Comparison of ENCODE assay signal across 24 mouse cellular contexts in genomic region chr10:125884563-125884962, GRCm38 (mm10).
DNase-seq lines count a peak whose midpoint lies in the region; ATAC-seq and TF ChIP-seq lines count a peak whose summit lies in the region.
"Had no signal": no experiment of that assay in that cellular context is flagged by ENCODE, and none has a peak within 500 bp of the region (broad histone marks: within the 10 kb centered on the region; RNA-seq: fewer than 3 reads in every experiment).

No protein-coding gene starts in this region.

- H3K27ac ChIP-seq in forebrain, embryonic 15.5 days (replicated peaks) = no peak overlapping the region
- H3K27ac ChIP-seq in forebrain, embryonic 12.5 days = no peak overlapping the region
- no peak overlapping the region for H3K27ac ChIP-seq in left cerebral cortex, adult 2 months
- no peak overlapping the region for H3K27ac ChIP-seq in forebrain, embryonic 16.5 days (ENCODE audit: low read length)
- H3K27ac ChIP-seq: hindbrain, embryonic 13.5 days; intestine, embryonic 15.5 days; stomach, embryonic 15.5 days had no signal

- H3K4me1 ChIP-seq in forebrain, embryonic 15.5 days = no peaks in the 10 kb centered on the region
- H3K4me1 ChIP-seq in forebrain, embryonic 12.5 days = 0 out of 2 replicates have a peak, but pooled peaks cover 2% of the 10 kb centered on the region
- no peaks in the 10 kb centered on the region; the same call in 1 of the 2 replicates for H3K4me1 ChIP-seq in forebrain, embryonic 16.5 days (replicated peaks; ENCODE audit: control insufficient read depth, insufficient read depth, low read length)
- H3K4me1 ChIP-seq: heart, embryonic 12.5 days; intestine, embryonic 15.5 days had no signal

- intact Hi-C loops in left cerebral cortex, adult 2 months (cut with DNase I) = no loop called here

- 72% methylated on average over 3 of the region's 3 CpGs for WGBS in forebrain, embryonic 15.5 days
- 91% methylated on average over 3 of the region's 3 CpGs for WGBS in forebrain, embryonic 12.5 days
- WGBS in forebrain, embryonic 16.5 days = 66% methylated on average over 3 of the region's 3 CpGs

- peak; percentile 25 for TF ChIP-seq CTCF in left cerebral cortex, adult 2 months (IDR thresholded peaks at IDR 0.05)

- H3K9me3 ChIP-seq in forebrain, embryonic 15.5 days = 0 out of 2 replicates have a peak, but pooled peaks cover 4% of the 10 kb centered on the region
- no peaks in the 10 kb centered on the region for H3K9me3 ChIP-seq in forebrain, embryonic 12.5 days
- H3K9me3 ChIP-seq in forebrain, embryonic 16.5 days (ENCODE audit: control insufficient read depth, low read length) = no peaks in the 10 kb centered on the region
- H3K9me3 ChIP-seq: heart, embryonic 12.5 days; hindbrain, embryonic 13.5 days; intestine, embryonic 15.5 days; stomach, embryonic 15.5 days had no signal

- H3K9ac ChIP-seq in forebrain, embryonic 15.5 days (replicated peaks) = no peak overlapping the region
- no peak overlapping the region for H3K9ac ChIP-seq in forebrain, embryonic 12.5 days
- no peak overlapping the region for H3K9ac ChIP-seq in forebrain, embryonic 16.5 days (replicated peaks; ENCODE audit: low read depth, low read length)
- H3K9ac ChIP-seq: heart, embryonic 12.5 days; hindbrain, embryonic 13.5 days; intestine, embryonic 15.5 days; stomach, embryonic 15.5 days had no signal

- H3K4me2 ChIP-seq in forebrain, embryonic 15.5 days (replicated peaks) = no peak overlapping the region
- H3K4me2 ChIP-seq in forebrain, embryonic 12.5 days = no peak overlapping the region
- H3K4me2 ChIP-seq in forebrain, embryonic 16.5 days (ENCODE audit: low read length) = no peak overlapping the region
- H3K4me2 ChIP-seq: heart, embryonic 12.5 days; hindbrain, embryonic 13.5 days; intestine, embryonic 15.5 days; liver, embryonic 11.5 days; stomach, embryonic 15.5 days had no signal

- ATAC-seq in forebrain, embryonic 15.5 days (replicated peaks) = peak; percentile 91
- ATAC-seq in forebrain, embryonic 12.5 days (ENCODE audit: low FRiP score) = no peak
- peak; percentile 95 for ATAC-seq in forebrain, embryonic 16.5 days
- ATAC-seq: intestine, embryonic 15.5 days; midbrain, embryonic 16.5 days had no signal

- H3K4me3 ChIP-seq in forebrain, embryonic 15.5 days = no peak overlapping the region
- no peak overlapping the region for H3K4me3 ChIP-seq in forebrain, embryonic 12.5 days (replicated peaks)
- H3K4me3 ChIP-seq in left cerebral cortex, adult 2 months = no peak overlapping the region
- H3K4me3 ChIP-seq in forebrain, embryonic 16.5 days (replicated peaks; ENCODE audit: low read length) = no peak overlapping the region
- H3K4me3 ChIP-seq: heart, embryonic 12.5 days; hindbrain, embryonic 13.5 days; intestine, embryonic 15.5 days; stomach, embryonic 15.5 days had no signal

- DNase-seq in left cerebral cortex, adult 2 months (ENCODE audit: extremely low spot score in 1 of 2, low spot score in 2 of 2) = no peak
- DNase-seq in left cerebral cortex, adult 18-20 months (ENCODE audit: low spot score in 2 of 2) = no peak
- DNase-seq in right cerebral cortex, postnatal 10 days (ENCODE audit: low spot score in 2 of 2) = peak; percentile 34 to 44
- no peak for DNase-seq in right cerebral cortex, postnatal 25 days
- no peak for DNase-seq in spleen, adult 12 weeks (ENCODE audit: low spot score)
- DNase-seq: cerebellum, adult 9-11 months; embryo, embryonic 11 days; gastrocnemius, postnatal 10 days; heart, adult 11 months; kidney, adult 9 months; kidney, postnatal 4 days; lung, adult 18-20 months; lung, postnatal 36 days; thymus, adult 18-20 months; thymus, postnatal 4 days had no signal

- no peaks in the 10 kb centered on the region for H3K27me3 ChIP-seq in forebrain, embryonic 15.5 days
- H3K27me3 ChIP-seq in forebrain, embryonic 12.5 days = no peaks in the 10 kb centered on the region
- H3K27me3 ChIP-seq in forebrain, embryonic 16.5 days (replicated peaks; ENCODE audit: control insufficient read depth, insufficient read depth, low read length) = no peaks in the 10 kb centered on the region
- H3K27me3 ChIP-seq: heart, embryonic 12.5 days; hindbrain, embryonic 13.5 days; intestine, embryonic 15.5 days; stomach, embryonic 15.5 days had no signal

- no peaks in the 10 kb centered on the region for H3K36me3 ChIP-seq in forebrain, embryonic 15.5 days
- no peaks in the 10 kb centered on the region for H3K36me3 ChIP-seq in forebrain, embryonic 12.5 days (replicated peaks)
- H3K36me3 ChIP-seq in forebrain, embryonic 16.5 days (ENCODE audit: control insufficient read depth, insufficient read depth) = no peaks in the 10 kb centered on the region
- H3K36me3 ChIP-seq: heart, embryonic 12.5 days; hindbrain, embryonic 13.5 days; intestine, embryonic 15.5 days; stomach, embryonic 15.5 days had no signal

Comparison
In these comparisons a context has a peak if more than half of its experiments do, and no peak if none do; other contexts are left out.
1. DNase-seq: peak in right cerebral cortex, postnatal 10 days (2 of 2); none in left cerebral cortex, adult 2 months (0 of 2), left cerebral cortex, adult 18-20 months (0 of 2), right cerebral cortex, postnatal 25 days (single experiment) and spleen, adult 12 weeks (single experiment).